ENCODE assay signal across 9 mouse cellular contexts in the genomic region with DNA sequence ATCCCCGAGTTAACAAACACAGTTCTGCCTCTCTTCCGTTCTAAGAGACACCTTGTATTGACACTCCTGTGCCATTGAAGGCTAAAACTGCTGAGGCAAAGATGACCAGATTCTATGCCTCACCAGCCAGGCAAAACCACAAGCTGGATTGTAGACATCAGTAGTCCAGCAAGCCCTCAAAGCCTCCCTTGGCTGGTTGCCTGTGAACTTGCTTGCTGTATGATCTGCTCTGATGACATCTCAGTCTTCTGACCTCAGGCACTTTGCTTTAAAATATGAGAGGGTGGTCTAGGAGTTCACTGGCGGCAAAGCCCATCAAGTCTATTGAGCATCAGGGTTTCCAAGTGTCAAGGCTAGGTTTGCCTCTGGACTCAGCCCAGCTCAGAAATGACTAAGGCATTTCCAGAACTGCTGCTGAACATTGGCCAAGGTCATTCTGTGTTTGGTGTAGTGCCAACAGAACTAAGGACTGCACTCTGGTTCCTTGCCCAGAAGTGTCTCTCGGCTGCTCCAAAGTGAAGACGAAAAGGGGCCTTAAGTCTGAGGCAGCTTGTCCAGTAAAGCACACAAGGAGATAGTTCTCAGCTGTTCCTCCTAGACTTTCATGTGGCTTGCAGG.
DNase-seq lines count a peak whose midpoint lies in the region; ATAC-seq lines count a peak whose summit lies in the region.
"Had no signal": no experiment of that assay in that cellular context is flagged by ENCODE, and none has a peak within 500 bp of the region (broad histone marks: within the 10 kb centered on the region; RNA-seq: fewer than 3 reads in every experiment).

No protein-coding gene starts in this region.

- no peak overlapping the region for H3K9ac ChIP-seq in kidney, embryonic 16.5 days (replicated peaks; ENCODE audit: low read length)
- no peak overlapping the region for H3K9ac ChIP-seq in stomach, embryonic 14.5 days (replicated peaks; ENCODE audit: low read depth, low read length)
- H3K9ac ChIP-seq in midbrain, embryonic 13.5 days (replicated peaks) = no peak overlapping the region
- H3K9ac ChIP-seq: midbrain, embryonic 12.5 days had no signal

- WGBS in kidney, embryonic 16.5 days = 75% methylated on average over 5 of the region's 5 CpGs
- 69% methylated on average over 5 of the region's 5 CpGs for WGBS in stomach, embryonic 14.5 days
- 93% methylated on average over 5 of the region's 5 CpGs for WGBS in midbrain, embryonic 13.5 days

- no peaks in the 10 kb centered on the region for H3K27me3 ChIP-seq in kidney, embryonic 16.5 days (ENCODE audit: insufficient read depth, low read length)
- no peaks in the 10 kb centered on the region for H3K27me3 ChIP-seq in stomach, embryonic 14.5 days (ENCODE audit: control insufficient read depth, insufficient read depth, low read length)
- H3K27me3 ChIP-seq in midbrain, embryonic 13.5 days = no peaks in the 10 kb centered on the region
- H3K27me3 ChIP-seq: midbrain, embryonic 12.5 days had no signal

- DNase-seq in cerebellum, postnatal 10 days = peak; percentile 77 to 81
- DNase-seq in cerebellum, adult 9-10 months = no peak
- peak; percentile 64 for DNase-seq in urinary bladder, postnatal 14 days (ENCODE audit: low spot score)
- DNase-seq in urinary bladder, adult 2 months (ENCODE audit: low spot score) = no peak
- no peak for DNase-seq in embryo, embryonic 11 days

- peak overlapping the region; percentile 20; the same call in 1 of the 2 replicates for H3K27ac ChIP-seq in kidney, embryonic 16.5 days (ENCODE audit: low read length)
- H3K27ac ChIP-seq in stomach, embryonic 14.5 days (ENCODE audit: low read length) = no peak overlapping the region
- H3K27ac ChIP-seq in midbrain, embryonic 13.5 days = no peak overlapping the region
- H3K27ac ChIP-seq: midbrain, embryonic 12.5 days had no signal

- peaks cover 7% of the 10 kb centered on the region for H3K4me1 ChIP-seq in kidney, embryonic 16.5 days (ENCODE audit: insufficient read depth, low read length)
- no peaks in the 10 kb centered on the region for H3K4me1 ChIP-seq in stomach, embryonic 14.5 days (ENCODE audit: control insufficient read depth, insufficient read depth, low read length)
- H3K4me1 ChIP-seq in midbrain, embryonic 13.5 days (replicated peaks) = peaks cover 3% of the 10 kb centered on the region; the same call in 1 of the 2 replicates
- H3K4me1 ChIP-seq: midbrain, embryonic 12.5 days had no signal

- peak; percentile 71; the same call in 1 of the 2 replicates for ATAC-seq in kidney, embryonic 16.5 days (ENCODE audit: low FRiP score, low TSS enrichment)
- 0 out of 2 replicates have a peak, but pooled peaks have one; percentile 49 for ATAC-seq in stomach, embryonic 14.5 days (ENCODE audit: insufficient number of reproducible peaks, insufficient read depth, low FRiP score, low read depth)
- ATAC-seq in midbrain, embryonic 13.5 days = no peak

- H3K36me3 ChIP-seq in kidney, embryonic 16.5 days (ENCODE audit: insufficient read depth, low read length) = no peaks in the 10 kb centered on the region
- H3K36me3 ChIP-seq in stomach, embryonic 14.5 days (ENCODE audit: control insufficient read depth, insufficient read depth, low read length) = no peaks in the 10 kb centered on the region
- no peaks in the 10 kb centered on the region for H3K36me3 ChIP-seq in midbrain, embryonic 13.5 days
- H3K36me3 ChIP-seq: midbrain, embryonic 12.5 days had no signal

- H3K4me2 ChIP-seq in kidney, embryonic 16.5 days (replicated peaks; ENCODE audit: low read depth, low read length) = no peak overlapping the region
- H3K4me2 ChIP-seq in stomach, embryonic 14.5 days (replicated peaks; ENCODE audit: low read depth, low read length) = no peak overlapping the region
- no peak overlapping the region for H3K4me2 ChIP-seq in midbrain, embryonic 13.5 days (replicated peaks)
- H3K4me2 ChIP-seq: midbrain, embryonic 12.5 days had no signal

- no peaks in the 10 kb centered on the region for H3K9me3 ChIP-seq in kidney, embryonic 16.5 days (ENCODE audit: low read length)
- H3K9me3 ChIP-seq in stomach, embryonic 14.5 days (ENCODE audit: control insufficient read depth, low read depth, low read length) = no peaks in the 10 kb centered on the region
- no peaks in the 10 kb centered on the region for H3K9me3 ChIP-seq in midbrain, embryonic 13.5 days
- H3K9me3 ChIP-seq: midbrain, embryonic 12.5 days had no signal

- H3K4me3 ChIP-seq in kidney, embryonic 16.5 days (ENCODE audit: low read length) = no peak overlapping the region
- no peak overlapping the region for H3K4me3 ChIP-seq in stomach, embryonic 14.5 days (ENCODE audit: low read depth, low read length)
- H3K4me3 ChIP-seq in midbrain, embryonic 13.5 days (replicated peaks) = no peak overlapping the region
- H3K4me3 ChIP-seq: midbrain, embryonic 12.5 days had no signal

Comparison
In these comparisons a context has a peak if more than half of its experiments do, and no peak if none do; other contexts are left out.
1. DNase-seq: peak in cerebellum, postnatal 10 days (2 of 2) and urinary bladder, postnatal 14 days (single experiment); none in cerebellum, adult 9-10 months (single experiment), urinary bladder, adult 2 months (single experiment) and embryo, embryonic 11 days (single experiment).